Mouse (Mus musculus): ENCODE results near the gene Aph1c. TPM values are rescaled to one million over a fixed set of nuclear protein-coding genes. Genes with fewer than 3 reads are reported as not detected.
"Not testable (repeated sequence)": the region's sequence is repeated elsewhere in the genome, so short reads cannot be mapped to it uniquely, and the experiment has no call there.

Gene Aph1c
- polyA plus RNA-seq, 1 experiment: not detected

GRCm38 (mm10) chr9:66852592-66852991 is 18.1 kb upstream of the Aph1c start:
- WGBS: 60% methylated on average over 6 of the region's 6 CpGs
- Histone ChIP-seq H3K4me1 (ENCODE audit: control insufficient read depth, insufficient read depth, low read length) (no peaks in the 10 kb centered on the region), H3K4me3 (ENCODE audit: insufficient read depth, low read depth, low read length) (no peak overlapping the region), H3K27ac (ENCODE audit: insufficient read depth, low read depth, low read length) (no peak overlapping the region)
- TF ChIP-seq CTCF (IDR thresholded peaks at IDR 0.05; ENCODE audit: insufficient read depth, low read depth, low read length) (no peak), POLR2A (IDR thresholded peaks at IDR 0.05; ENCODE audit: insufficient read depth, low read depth, low read length) (no peak)

GRCm38 (mm10) chr9:66850966-66851365 is 16.4 kb upstream of the Aph1c start:
- Histone ChIP-seq H3K4me1 (ENCODE audit: control insufficient read depth, insufficient read depth, low read length) (no peaks in the 10 kb centered on the region), H3K4me3 (ENCODE audit: insufficient read depth, low read depth, low read length) (no peak overlapping the region), H3K27ac (ENCODE audit: insufficient read depth, low read depth, low read length) (no peak overlapping the region)
- TF ChIP-seq CTCF (IDR thresholded peaks at IDR 0.05; ENCODE audit: insufficient read depth, low read depth, low read length) (no peak), POLR2A (IDR thresholded peaks at IDR 0.05; ENCODE audit: insufficient read depth, low read depth, low read length) (no peak)
- WGBS: 95% methylated on average over 5 of the region's 5 CpGs

GRCm38 (mm10) chr9:66846822-66847221 is 12.3 kb upstream of the Aph1c start:
- Histone ChIP-seq H3K4me1 (ENCODE audit: control insufficient read depth, insufficient read depth, low read length) (no peaks in the 10 kb centered on the region), H3K4me3 (ENCODE audit: insufficient read depth, low read depth, low read length) (no peak overlapping the region), H3K27ac (ENCODE audit: insufficient read depth, low read depth, low read length) (no peak overlapping the region)
- WGBS: 97% methylated on average over 5 of the region's 5 CpGs
- TF ChIP-seq CTCF (IDR thresholded peaks at IDR 0.05; ENCODE audit: insufficient read depth, low read depth, low read length): no peak
- TF ChIP-seq POLR2A (IDR thresholded peaks at IDR 0.05; ENCODE audit: insufficient read depth, low read depth, low read length): no peak

GRCm38 (mm10) chr9:66835097-66835480 is 563 bp upstream of the Aph1c start:
- WGBS: under 1% methylated on average over 24 of the region's 24 CpGs
- H3K4me1 ChIP-seq (ENCODE audit: control insufficient read depth, insufficient read depth, low read length): peaks cover 11% of the 10 kb centered on the region
- H3K4me3 ChIP-seq (ENCODE audit: insufficient read depth, low read depth, low read length): peak overlapping the region; percentile 92
- H3K27ac ChIP-seq (ENCODE audit: insufficient read depth, low read depth, low read length): no peak overlapping the region
- TF ChIP-seq POLR2A (IDR thresholded peaks at IDR 0.05; ENCODE audit: insufficient read depth, low read depth, low read length) (no peak; the same call in 1 of the 2 replicates), CTCF (IDR thresholded peaks at IDR 0.05; ENCODE audit: insufficient read depth, low read depth, low read length) (no peak)

GRCm38 (mm10) chr9:66833851-66834250 is 675 bp downstream of the Aph1c start:
- peak overlapping the region; percentile 92 for H3K4me3 ChIP-seq (ENCODE audit: insufficient read depth, low read depth, low read length)
- peaks cover 11% of the 10 kb centered on the region for H3K4me1 ChIP-seq (ENCODE audit: control insufficient read depth, insufficient read depth, low read length)
- WGBS: 19% methylated on average over 7 of the region's 7 CpGs
- no peak overlapping the region for H3K27ac ChIP-seq (ENCODE audit: insufficient read depth, low read depth, low read length)
- TF ChIP-seq POLR2A (IDR thresholded peaks at IDR 0.05; ENCODE audit: insufficient read depth, low read depth, low read length): no peak
- TF ChIP-seq CTCF (IDR thresholded peaks at IDR 0.05; ENCODE audit: insufficient read depth, low read depth, low read length): no peak

- 75% methylated on average over 4 of the region's 4 CpGs for WGBS
- no peak overlapping the region for H3K27ac ChIP-seq (ENCODE audit: insufficient read depth, low read depth, low read length)
- TF ChIP-seq CTCF (IDR thresholded peaks at IDR 0.05; ENCODE audit: insufficient read depth, low read depth, low read length) (no peak), POLR2A (IDR thresholded peaks at IDR 0.05; ENCODE audit: insufficient read depth, low read depth, low read length) (no peak)
- no peak overlapping the region for H3K4me3 ChIP-seq (ENCODE audit: insufficient read depth, low read depth, low read length)
- peaks cover 11% of the 10 kb centered on the region for H3K4me1 ChIP-seq (ENCODE audit: control insufficient read depth, insufficient read depth, low read length)
These were observed 2.1 kb downstream of the Aph1c start for GRCm38 (mm10) chr9:66832366-66832908.

GRCm38 (mm10) chr9:66825990-66826389 is 8.5 kb downstream of the Aph1c start:
- whole genome bisulfite sequencing: 24% methylated on average over 1 of the region's 1 CpGs
- Histone ChIP-seq H3K4me1 (ENCODE audit: control insufficient read depth, insufficient read depth, low read length) (no peaks in the 10 kb centered on the region), H3K4me3 (ENCODE audit: insufficient read depth, low read depth, low read length) (no peak overlapping the region), H3K27ac (ENCODE audit: insufficient read depth, low read depth, low read length) (no peak overlapping the region)
- TF ChIP-seq POLR2A (IDR thresholded peaks at IDR 0.05; ENCODE audit: insufficient read depth, low read depth, low read length): no peak
- no peak for TF ChIP-seq CTCF (IDR thresholded peaks at IDR 0.05; ENCODE audit: insufficient read depth, low read depth, low read length)

- H3K4me3 ChIP-seq (ENCODE audit: insufficient read depth, low read depth, low read length); H3K27ac ChIP-seq (ENCODE audit: insufficient read depth, low read depth, low read length): not testable (repeated sequence)
- 85% methylated on average over 2 of the region's 5 CpGs for WGBS
These were observed 12.3 kb downstream of the Aph1c start for GRCm38 (mm10) chr9:66822255-66822654.

GRCm38 (mm10) chr9:66820996-66821395 is 13.5 kb downstream of the Aph1c start:
- 62% methylated on average over 5 of the region's 5 CpGs for WGBS
- Histone ChIP-seq H3K4me1 (ENCODE audit: control insufficient read depth, insufficient read depth, low read length) (no peaks in the 10 kb centered on the region), H3K4me3 (ENCODE audit: insufficient read depth, low read depth, low read length) (no peak overlapping the region), H3K27ac (ENCODE audit: insufficient read depth, low read depth, low read length) (no peak overlapping the region)
- TF ChIP-seq CTCF (IDR thresholded peaks at IDR 0.05; ENCODE audit: insufficient read depth, low read depth, low read length) (no peak), POLR2A (IDR thresholded peaks at IDR 0.05; ENCODE audit: insufficient read depth, low read depth, low read length) (no peak)

More at GRCm38 (mm10) chr9:66822255-66822654, 12.3 kb downstream of the Aph1c start:
- H3K4me1 ChIP-seq (ENCODE audit: control insufficient read depth, insufficient read depth, low read length): not testable (repeated sequence)

GRCm38 (mm10) chr9:66813392-66813791 is 21.1 kb downstream of the Aph1c start:
- H3K4me1 ChIP-seq (ENCODE audit: control insufficient read depth, insufficient read depth, low read length): no peaks in the 10 kb centered on the region
- no peak overlapping the region for H3K4me3 ChIP-seq (ENCODE audit: insufficient read depth, low read depth, low read length)
- WGBS: 55% methylated on average over 2 of the region's 2 CpGs
- TF ChIP-seq CTCF (IDR thresholded peaks at IDR 0.05; ENCODE audit: insufficient read depth, low read depth, low read length): no peak
- no peak overlapping the region for H3K27ac ChIP-seq (ENCODE audit: insufficient read depth, low read depth, low read length)

GRCm38 (mm10) chr9:66805951-66806350 is 28.6 kb downstream of the Aph1c start:
- WGBS: 20% methylated on average over 31 of the region's 37 CpGs
- H3K4me3 ChIP-seq (ENCODE audit: insufficient read depth, low read depth, low read length): 0 out of 2 replicates have a peak overlapping the region, but pooled peaks have one; percentile 10

More at GRCm38 (mm10) chr9:66805951-66806350, 28.6 kb downstream of the Aph1c start:
- not testable (repeated sequence) for H3K27ac ChIP-seq (ENCODE audit: insufficient read depth, low read depth, low read length); H3K4me1 ChIP-seq (ENCODE audit: control insufficient read depth, insufficient read depth, low read length)

Measured in olfactory bulb, adult 2 months (tissue).